Mouse (Mus musculus): ENCODE data around the gene Myh3. TPM values are rescaled to one million over a fixed set of nuclear protein-coding genes. Genes with fewer than 3 reads are reported as not detected.
"Not testable (repeated sequence)": the region's sequence is repeated elsewhere in the genome, so short reads cannot be mapped to it uniquely, and the experiment has no call there.

Gene Myh3
- polyA plus RNA-seq, 2 experiments from 2014 or later = 0.12 to 0.23 TPM

GRCm38 (mm10) chr11:67078888-67079287 lies 788 bp downstream of the Myh3 start:
- no peak for ATAC-seq

GRCm38 (mm10) chr11:67079740-67080139 lies 1.6 kb downstream of the Myh3 start:
- no peak for ATAC-seq

GRCm38 (mm10) chr11:67080168-67080567 lies 2.1 kb downstream of the Myh3 start:
- peak; percentile 71 for ATAC-seq

- no peak for ATAC-seq
These were observed 3.1 kb downstream of the Myh3 start for GRCm38 (mm10) chr11:67081125-67081649.

GRCm38 (mm10) chr11:67082188-67082587 lies 4.1 kb downstream of the Myh3 start:
- no peak for ATAC-seq

GRCm38 (mm10) chr11:67082793-67083192 lies 4.7 kb downstream of the Myh3 start:
- peak; percentile 50 for ATAC-seq

GRCm38 (mm10) chr11:67083239-67083638 lies 5.1 kb downstream of the Myh3 start:
- ATAC-seq = no peak

GRCm38 (mm10) chr11:67083712-67084340 lies 5.7 kb downstream of the Myh3 start:
- no peak for ATAC-seq

- ATAC-seq = peak; percentile 85
These were observed 7.4 kb downstream of the Myh3 start for GRCm38 (mm10) chr11:67085489-67085888.

GRCm38 (mm10) chr11:67086467-67087164 lies 8.5 kb downstream of the Myh3 start:
- no peak for ATAC-seq

GRCm38 (mm10) chr11:67087225-67087624 lies 9.1 kb downstream of the Myh3 start:
- ATAC-seq = no peak

- not testable (repeated sequence) for ATAC-seq
These were observed 14.3 kb downstream of the Myh3 start for GRCm38 (mm10) chr11:67092354-67092753.

GRCm38 (mm10) chr11:67093201-67093600 lies 15.1 kb downstream of the Myh3 start:
- ATAC-seq = no peak

- no peak for ATAC-seq
These were observed 15.6 kb downstream of the Myh3 start for GRCm38 (mm10) chr11:67093652-67094051.

- ATAC-seq = no peak
These were observed 16.4 kb downstream of the Myh3 start for GRCm38 (mm10) chr11:67094470-67094869.

- no peak for ATAC-seq
These were observed 19.6 kb downstream of the Myh3 start for GRCm38 (mm10) chr11:67097709-67098108.

- ATAC-seq = no peak
These were observed 20.3 kb downstream of the Myh3 start for GRCm38 (mm10) chr11:67098427-67098826.

- no peak for ATAC-seq
These were observed 21.1 kb downstream of the Myh3 start for GRCm38 (mm10) chr11:67099241-67099640.

GRCm38 (mm10) chr11:67100169-67100568 lies 22.1 kb downstream of the Myh3 start:
- no peak for ATAC-seq

- ATAC-seq = peak; percentile 65
These were observed 23.6 kb downstream of the Myh3 start for GRCm38 (mm10) chr11:67101713-67102112.

- ATAC-seq = no peak
These were observed 25.2 kb downstream of the Myh3 start for GRCm38 (mm10) chr11:67103256-67103655.

- ATAC-seq = no peak
These were observed 26.1 kb downstream of the Myh3 start for GRCm38 (mm10) chr11:67104242-67104641.

GRCm38 (mm10) chr11:67104714-67105113 lies 26.6 kb downstream of the Myh3 start:
- no peak for ATAC-seq

GRCm38 (mm10) chr11:67105689-67106088 lies 27.6 kb downstream of the Myh3 start:
- no peak for ATAC-seq
